In the genomic region with DNA sequence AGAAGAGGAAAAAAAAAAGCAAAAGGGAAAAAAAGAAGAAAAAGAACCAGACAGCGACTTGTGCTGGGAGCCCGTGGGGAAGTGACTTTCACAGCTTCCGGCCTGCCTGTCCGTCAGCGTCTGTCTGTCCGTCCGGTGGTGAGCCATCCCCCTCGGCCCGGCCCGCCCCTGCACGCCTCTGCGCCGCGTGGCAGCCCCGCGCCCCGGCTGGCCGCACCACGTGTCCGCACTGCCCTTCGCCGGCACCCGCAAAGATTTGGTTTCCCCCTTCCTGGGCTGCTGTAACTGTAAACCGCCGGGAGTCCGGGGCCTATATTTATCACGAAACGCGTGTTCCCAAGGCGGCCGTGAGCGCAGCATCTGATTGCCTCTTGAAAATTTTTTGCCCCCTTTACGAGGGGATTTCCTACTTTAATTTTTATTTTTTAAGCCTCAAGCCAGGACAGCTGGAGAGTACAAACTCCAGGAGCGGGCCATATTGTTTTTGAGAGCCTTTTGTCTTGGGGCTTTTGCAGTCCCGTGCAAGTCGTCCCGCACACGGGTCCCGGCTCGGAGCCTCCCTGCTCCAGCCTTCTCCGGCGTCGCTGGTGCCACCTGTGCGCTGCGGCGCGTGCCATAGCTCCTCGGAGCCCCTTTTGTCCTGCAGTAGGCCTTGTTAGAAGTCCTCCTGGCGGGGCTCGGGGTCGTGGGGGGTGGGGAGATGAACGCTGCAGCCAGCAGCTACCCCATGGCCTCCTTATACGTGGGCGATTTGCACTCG, we compare ENCODE assay signal across 1 mouse cellular context.
TF ChIP-seq lines count a peak whose summit lies in the region.

No protein-coding gene starts in this region.

TF ChIP-seq in CH12.LX, 34 proteins besides CTCF, POLR2A, EP300 and RAD21:
- peak; percentile 68 for TF ChIP-seq MXI1 (IDR thresholded peaks at IDR 0.05; ENCODE audit: low read depth, low read length)
- 0 out of 2 replicates have a peak, but pooled peaks have one; percentile 15 for TF ChIP-seq MYC (IDR thresholded peaks at IDR 0.05; ENCODE audit: low read depth, low read length)
